In the genomic region with DNA sequence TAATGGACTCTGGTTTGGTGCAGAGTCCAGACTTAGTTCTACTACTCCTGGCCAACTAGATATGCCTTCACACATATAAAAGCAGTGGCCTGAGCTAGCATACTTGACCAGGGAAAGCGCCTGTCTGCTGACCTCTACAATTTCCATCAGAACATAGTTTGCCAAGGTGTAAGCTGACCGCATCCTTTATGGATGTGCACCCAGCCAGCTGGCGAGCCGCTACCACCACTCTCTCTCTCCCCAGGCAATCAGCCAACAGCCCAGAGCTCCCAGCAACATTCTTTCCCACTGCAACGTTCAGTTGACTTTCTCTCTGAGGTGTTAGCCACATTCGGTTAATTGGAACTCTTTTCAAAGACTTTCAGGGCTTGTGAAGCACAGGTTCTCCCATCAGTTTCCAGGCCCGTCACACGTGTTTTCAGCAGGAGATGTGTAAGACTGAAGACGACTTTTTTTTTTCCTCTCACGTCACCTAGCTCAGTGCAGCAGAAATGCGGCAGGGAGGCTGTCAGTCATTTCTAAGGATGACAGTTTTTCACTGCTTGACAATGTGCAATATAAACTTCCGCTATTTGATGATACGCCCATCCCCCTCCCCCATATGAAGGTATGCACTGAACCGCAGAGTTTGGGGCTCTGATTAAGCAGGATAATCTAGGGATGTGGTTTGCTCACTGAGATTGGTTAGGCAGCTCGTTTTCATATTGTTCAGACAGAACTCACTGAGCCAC, we compare ENCODE assay signal across 10 mouse cellular contexts.
DNase-seq lines count a peak whose midpoint lies in the region; ATAC-seq and TF ChIP-seq lines count a peak whose summit lies in the region.
"Had no signal": no experiment of that assay in that cellular context is flagged by ENCODE, and none has a peak within 500 bp of the region (broad histone marks: within the 10 kb centered on the region; RNA-seq: fewer than 3 reads in every experiment).

No protein-coding gene starts in this region.

- no peak overlapping the region for H3K4me3 ChIP-seq in stomach, postnatal 0 days (ENCODE audit: low read depth, low read length)
- H3K4me3 ChIP-seq: embryonic facial prominence, embryonic 12.5 days had no signal

- no peaks in the 10 kb centered on the region for H3K9me3 ChIP-seq in stomach, postnatal 0 days (ENCODE audit: control insufficient read depth, low read length)
- H3K9me3 ChIP-seq: embryonic facial prominence, embryonic 12.5 days had no signal

- H3K9ac ChIP-seq in stomach, postnatal 0 days (ENCODE audit: low read length): no peak overlapping the region
- H3K9ac ChIP-seq: embryonic facial prominence, embryonic 12.5 days had no signal

- no peak overlapping the region for H3K27ac ChIP-seq in stomach, postnatal 0 days (replicated peaks)
- H3K27ac ChIP-seq: embryonic facial prominence, embryonic 12.5 days had no signal

- H3K36me3 ChIP-seq in stomach, postnatal 0 days (ENCODE audit: control insufficient read depth, insufficient read depth, low read length): no peaks in the 10 kb centered on the region
- H3K36me3 ChIP-seq: embryonic facial prominence, embryonic 12.5 days; G1E had no signal

- H3K27me3 ChIP-seq in stomach, postnatal 0 days (ENCODE audit: control insufficient read depth, insufficient read depth, low read length): no peaks in the 10 kb centered on the region
- H3K27me3 ChIP-seq: embryonic facial prominence, embryonic 12.5 days had no signal

- intact Hi-C loops in heart, postnatal 25 days (cut with DNase I): no loop called here
- intact Hi-C loops in gastrocnemius, postnatal 14 days (cut with DNase I; ENCODE audit: low total_unique reads): no loop called here

- ATAC-seq in stomach, postnatal 0 days (ENCODE audit: low FRiP score, low TSS enrichment): peak; percentile 18; the same call in 1 of the 2 replicates
- ATAC-seq in megakaryocyte-erythroid progenitor cell, adult 5-6 weeks (replicated peaks; ENCODE audit: low FRiP score, low TSS enrichment, poor library complexity, severe bottlenecking): no peak

- WGBS in stomach, postnatal 0 days: 53% methylated on average over 15 of the region's 15 CpGs

- no peaks in the 10 kb centered on the region for H3K4me1 ChIP-seq in stomach, postnatal 0 days (replicated peaks; ENCODE audit: control insufficient read depth, insufficient read depth)

- TF ChIP-seq EP300 in stomach, postnatal 0 days (optimal IDR thresholded peaks at IDR 0.05): no peak

- DNase-seq in heart, adult 8-10 months (ENCODE audit: low spot score): peak; percentile 11
- no peak for DNase-seq in heart, postnatal 25 days (ENCODE audit: low spot score)
- peak; percentile 50 for DNase-seq in testis, postnatal 10 days (ENCODE audit: low spot score)
- DNase-seq in testis, postnatal 14 days (ENCODE audit: low spot score): no peak
- peak; percentile 72 for DNase-seq in gastrocnemius, postnatal 14 days
- no peak for DNase-seq in stomach, postnatal 0 days (ENCODE audit: low spot score)
- DNase-seq in adrenal gland, adult 18-20 months (ENCODE audit: low spot score in 2 of 2): no peak

- H3K4me2 ChIP-seq in stomach, postnatal 0 days (replicated peaks; ENCODE audit: low read depth): no peak overlapping the region
- H3K4me2 ChIP-seq: embryonic facial prominence, embryonic 12.5 days had no signal

- no peak for TF ChIP-seq CTCF in stomach, postnatal 0 days (IDR thresholded peaks at IDR 0.05; ENCODE audit: low read depth)

Comparison
In these comparisons a context has a peak if more than half of its experiments do, and no peak if none do; other contexts are left out.
1. DNase-seq: peak in heart, adult 8-10 months (single experiment), testis, postnatal 10 days (single experiment) and gastrocnemius, postnatal 14 days (single experiment); none in heart, postnatal 25 days (single experiment), testis, postnatal 14 days (single experiment), stomach, postnatal 0 days (single experiment) and adrenal gland, adult 18-20 months (0 of 2).